Comparison of ENCODE assay signal across 19 mouse cellular contexts in genomic region chr9:115243630-115244029, GRCm38 (mm10).
A peak's percentile ranks its signal among the peaks of the same experiment; 100 is the strongest.
DNase-seq lines count a peak whose midpoint lies in the region; ATAC-seq and TF ChIP-seq lines count a peak whose summit lies in the region.
"Had no signal": no experiment of that assay in that cellular context is flagged by ENCODE, and none has a peak within 500 bp of the region (broad histone marks: within the 10 kb centered on the region; RNA-seq: fewer than 3 reads in every experiment).

No protein-coding gene starts in this region.

- no peak for DNase-seq in limb, embryonic 10.5 days (ENCODE audit: low spot score)
- DNase-seq in MN1 (ENCODE audit: low spot score): peak; percentile 34
- DNase-seq in embryonic facial prominence, embryonic 14.5 days (ENCODE audit: low spot score): peak; percentile 50
- DNase-seq in lung, postnatal 0 days (ENCODE audit: low spot score): peak; percentile 86
- DNase-seq in midbrain, postnatal 0 days (ENCODE audit: low spot score): no peak
- no peak for DNase-seq in liver, embryonic 11.5 days (ENCODE audit: low spot score)
- DNase-seq: adrenal gland, postnatal 10 days; cerebellum, adult 11-12 months; cerebellum, adult 9-10 months; cerebellum, postnatal 36 days; gastrocnemius, postnatal 14 days had no signal

- H3K4me1 ChIP-seq in limb, embryonic 12.5 days (replicated peaks): peaks cover 19% of the 10 kb centered on the region
- H3K4me1 ChIP-seq in limb, embryonic 10.5 days: peaks cover 13% of the 10 kb centered on the region
- H3K4me1 ChIP-seq in embryonic facial prominence, embryonic 14.5 days (ENCODE audit: control insufficient read depth, insufficient read depth, low read length): no peaks in the 10 kb centered on the region
- H3K4me1 ChIP-seq in lung, postnatal 0 days (ENCODE audit: insufficient read depth, low read depth, low read length): peaks cover 4% of the 10 kb centered on the region; the same call in 1 of the 2 replicates
- H3K4me1 ChIP-seq in midbrain, postnatal 0 days (ENCODE audit: insufficient read depth, low read length): no peaks in the 10 kb centered on the region
- H3K4me1 ChIP-seq in liver, embryonic 11.5 days (replicated peaks; ENCODE audit: control insufficient read depth, insufficient read depth, low read length): no peaks in the 10 kb centered on the region
- H3K4me1 ChIP-seq in intestine, embryonic 15.5 days (replicated peaks): no peaks in the 10 kb centered on the region
- H3K4me1 ChIP-seq: forebrain, embryonic 12.5 days; heart, embryonic 12.5 days; hindbrain, embryonic 10.5 days had no signal

- H3K4me3 ChIP-seq in limb, embryonic 12.5 days (replicated peaks): no peak overlapping the region
- H3K4me3 ChIP-seq in limb, embryonic 10.5 days: no peak overlapping the region
- no peak overlapping the region for H3K4me3 ChIP-seq in embryonic facial prominence, embryonic 14.5 days (ENCODE audit: low read depth, low read length)
- no peak overlapping the region for H3K4me3 ChIP-seq in lung, postnatal 0 days (ENCODE audit: low read depth, low read length)
- no peak overlapping the region for H3K4me3 ChIP-seq in midbrain, postnatal 0 days (ENCODE audit: low read depth, low read length)
- no peak overlapping the region for H3K4me3 ChIP-seq in liver, embryonic 11.5 days (ENCODE audit: low read depth, low read length)
- no peak overlapping the region for H3K4me3 ChIP-seq in intestine, embryonic 15.5 days (replicated peaks)
- H3K4me3 ChIP-seq: forebrain, embryonic 12.5 days; heart, embryonic 12.5 days; hindbrain, embryonic 10.5 days had no signal

- H3K9me3 ChIP-seq in limb, embryonic 12.5 days: no peaks in the 10 kb centered on the region
- H3K9me3 ChIP-seq in limb, embryonic 10.5 days (replicated peaks): no peaks in the 10 kb centered on the region
- H3K9me3 ChIP-seq in embryonic facial prominence, embryonic 14.5 days (ENCODE audit: control insufficient read depth, low read length): no peaks in the 10 kb centered on the region
- H3K9me3 ChIP-seq in lung, postnatal 0 days (ENCODE audit: low read length): no peaks in the 10 kb centered on the region
- no peaks in the 10 kb centered on the region for H3K9me3 ChIP-seq in midbrain, postnatal 0 days (ENCODE audit: low read length)
- no peaks in the 10 kb centered on the region for H3K9me3 ChIP-seq in liver, embryonic 11.5 days (ENCODE audit: control insufficient read depth, low read length)
- no peaks in the 10 kb centered on the region for H3K9me3 ChIP-seq in intestine, embryonic 15.5 days
- H3K9me3 ChIP-seq: forebrain, embryonic 12.5 days; heart, embryonic 12.5 days; hindbrain, embryonic 10.5 days had no signal

- H3K36me3 ChIP-seq in limb, embryonic 12.5 days: peaks cover 95% of the 10 kb centered on the region
- peaks cover 97% of the 10 kb centered on the region for H3K36me3 ChIP-seq in limb, embryonic 10.5 days
- H3K36me3 ChIP-seq in embryonic facial prominence, embryonic 14.5 days (ENCODE audit: control insufficient read depth, insufficient read depth, low read length): peaks cover 88% of the 10 kb centered on the region
- H3K36me3 ChIP-seq in lung, postnatal 0 days (ENCODE audit: insufficient read depth, low read length): peaks cover 8% of the 10 kb centered on the region; the same call in 1 of the 2 replicates
- H3K36me3 ChIP-seq in midbrain, postnatal 0 days (ENCODE audit: insufficient read depth, low read length): peaks cover 51% of the 10 kb centered on the region
- peaks cover 45% of the 10 kb centered on the region for H3K36me3 ChIP-seq in liver, embryonic 11.5 days (ENCODE audit: control insufficient read depth, insufficient read depth, low read length)
- peaks cover 51% of the 10 kb centered on the region for H3K36me3 ChIP-seq in intestine, embryonic 15.5 days

- TF ChIP-seq CTCF in lung, postnatal 0 days (IDR thresholded peaks at IDR 0.05): no peak
- TF ChIP-seq CTCF in midbrain, postnatal 0 days (IDR thresholded peaks at IDR 0.05): no peak

- H3K4me2 ChIP-seq in limb, embryonic 12.5 days: no peak overlapping the region
- no peak overlapping the region for H3K4me2 ChIP-seq in embryonic facial prominence, embryonic 14.5 days (ENCODE audit: low read depth, low read length)
- H3K4me2 ChIP-seq in lung, postnatal 0 days (replicated peaks; ENCODE audit: low read depth, low read length): no peak overlapping the region
- H3K4me2 ChIP-seq in midbrain, postnatal 0 days (ENCODE audit: low read depth, low read length, poor library complexity, severe bottlenecking): no peak overlapping the region
- no peak overlapping the region for H3K4me2 ChIP-seq in liver, embryonic 11.5 days
- H3K4me2 ChIP-seq in intestine, embryonic 15.5 days (replicated peaks): no peak overlapping the region
- H3K4me2 ChIP-seq: forebrain, embryonic 12.5 days; heart, embryonic 12.5 days; hindbrain, embryonic 14.5 days had no signal

- WGBS in limb, embryonic 12.5 days: 50% methylated on average over 6 of the region's 6 CpGs
- WGBS in limb, embryonic 10.5 days: 67% methylated on average over 6 of the region's 6 CpGs
- WGBS in embryonic facial prominence, embryonic 14.5 days: 62% methylated on average over 6 of the region's 6 CpGs
- WGBS in lung, postnatal 0 days: 72% methylated on average over 6 of the region's 6 CpGs
- WGBS in midbrain, postnatal 0 days: 89% methylated on average over 6 of the region's 6 CpGs
- WGBS in liver, embryonic 11.5 days: 85% methylated on average over 6 of the region's 6 CpGs
- WGBS in intestine, embryonic 15.5 days: 88% methylated on average over 6 of the region's 6 CpGs

- H3K27ac ChIP-seq in limb, embryonic 12.5 days: peak overlapping the region; percentile 36; the same call in 1 of the 2 replicates
- H3K27ac ChIP-seq in limb, embryonic 10.5 days: no peak overlapping the region
- H3K27ac ChIP-seq in embryonic facial prominence, embryonic 14.5 days (replicated peaks; ENCODE audit: low read depth, low read length): no peak overlapping the region
- peak overlapping the region; percentile 63 for H3K27ac ChIP-seq in lung, postnatal 0 days (ENCODE audit: low read length)
- no peak overlapping the region for H3K27ac ChIP-seq in midbrain, postnatal 0 days (ENCODE audit: low read depth, low read length)
- no peak overlapping the region for H3K27ac ChIP-seq in liver, embryonic 11.5 days (ENCODE audit: low read depth, low read length)
- no peak overlapping the region for H3K27ac ChIP-seq in intestine, embryonic 15.5 days
- H3K27ac ChIP-seq: forebrain, embryonic 12.5 days; hindbrain, embryonic 10.5 days; hindbrain, embryonic 14.5 days had no signal

- TF ChIP-seq EP300 in lung, postnatal 0 days (IDR thresholded peaks at IDR 0.05): peak; percentile 96

- H3K27me3 ChIP-seq in limb, embryonic 12.5 days: no peaks in the 10 kb centered on the region
- H3K27me3 ChIP-seq in limb, embryonic 10.5 days (ENCODE audit: low read depth, poor library complexity, severe bottlenecking): no peaks in the 10 kb centered on the region
- H3K27me3 ChIP-seq in embryonic facial prominence, embryonic 14.5 days (replicated peaks; ENCODE audit: control insufficient read depth, insufficient read depth, low read length): no peaks in the 10 kb centered on the region
- no peaks in the 10 kb centered on the region for H3K27me3 ChIP-seq in lung, postnatal 0 days (replicated peaks; ENCODE audit: insufficient read depth, low read length)
- no peaks in the 10 kb centered on the region for H3K27me3 ChIP-seq in midbrain, postnatal 0 days (ENCODE audit: insufficient read depth, low read length)
- no peaks in the 10 kb centered on the region for H3K27me3 ChIP-seq in liver, embryonic 11.5 days (replicated peaks; ENCODE audit: control insufficient read depth, insufficient read depth, low read length)
- no peaks in the 10 kb centered on the region for H3K27me3 ChIP-seq in intestine, embryonic 15.5 days (replicated peaks)
- H3K27me3 ChIP-seq: CH12.LX; forebrain, embryonic 12.5 days; heart, embryonic 12.5 days had no signal

- H3K9ac ChIP-seq in limb, embryonic 12.5 days (replicated peaks): no peak overlapping the region
- no peak overlapping the region for H3K9ac ChIP-seq in embryonic facial prominence, embryonic 14.5 days (ENCODE audit: low read depth, low read length)
- no peak overlapping the region for H3K9ac ChIP-seq in lung, postnatal 0 days (replicated peaks; ENCODE audit: low read depth)
- H3K9ac ChIP-seq in midbrain, postnatal 0 days (replicated peaks; ENCODE audit: low read length, poor library complexity, severe bottlenecking): no peak overlapping the region
- no peak overlapping the region for H3K9ac ChIP-seq in liver, embryonic 11.5 days (ENCODE audit: low read depth, low read length)
- H3K9ac ChIP-seq in intestine, embryonic 15.5 days: no peak overlapping the region
- H3K9ac ChIP-seq: forebrain, embryonic 12.5 days; heart, embryonic 12.5 days; hindbrain, embryonic 14.5 days had no signal

- no peak for ATAC-seq in limb, embryonic 12.5 days (ENCODE audit: insufficient number of reproducible peaks, insufficient read depth, low FRiP score, low TSS enrichment, low read depth)
- no peak for ATAC-seq in embryonic facial prominence, embryonic 14.5 days (ENCODE audit: low read depth)
- peak; percentile 67 for ATAC-seq in lung, postnatal 0 days
- ATAC-seq in midbrain, postnatal 0 days (ENCODE audit: low FRiP score): no peak
- ATAC-seq in liver, embryonic 11.5 days (replicated peaks; ENCODE audit: low FRiP score): no peak
- no peak for ATAC-seq in intestine, embryonic 15.5 days
- ATAC-seq: forebrain, embryonic 16.5 days had no signal

Comparison
In these comparisons a context has a peak if more than half of its experiments do, and no peak if none do; other contexts are left out.
1. H3K27ac ChIP-seq: peak in limb, embryonic 12.5 days (single experiment) and lung, postnatal 0 days (single experiment); none in limb, embryonic 10.5 days (single experiment), embryonic facial prominence, embryonic 14.5 days (single experiment), midbrain, postnatal 0 days (single experiment), liver, embryonic 11.5 days (single experiment) and intestine, embryonic 15.5 days (single experiment).
2. DNase-seq: peak in MN1 (single experiment), embryonic facial prominence, embryonic 14.5 days (single experiment) and lung, postnatal 0 days (single experiment); none in limb, embryonic 10.5 days (single experiment), midbrain, postnatal 0 days (single experiment) and liver, embryonic 11.5 days (single experiment).